Mouse (Mus musculus): Measurements from ENCODE around the gene Rpl6. TPM values are rescaled to one million over a fixed set of nuclear protein-coding genes. Genes with fewer than 3 reads are reported as not detected.

Rpl6 gene
- polyA plus RNA-seq (2014; fragmentation: Illumina TruSeq; extraction: RNeasy Lipid Tissue Mini Kit (QIAGEN cat#74804); ENCODE audit: low read depth, low replicate concordance), result 927 TPM

GRCm38 (mm10) chr5:121204132-121205089, at the start of gene Rpl6:
Rpl6 (plus strand) TSS chr5:121204481.

GRCm38 (mm10) chr5:121190836-121191583, 13.3 kb upstream of the Rpl6 start, which contains the start of gene Ptpn11:
Ptpn11 (minus strand) TSS chr5:121191397.

GRCm38 (mm10) chr5:121219980-121220731, 15.9 kb downstream of the Rpl6 start, which contains the start of gene Hectd4:
Hectd4 (plus strand) TSS chr5:121220219.

Other genes with a start within 250 kb of the Rpl6 start
- gene Rph3a, start 194.4 kb upstream of the Rpl6 start, polyA plus RNA-seq (2014; fragmentation: Illumina TruSeq; extraction: RNeasy Lipid Tissue Mini Kit (QIAGEN cat#74804); ENCODE audit: low read depth, low replicate concordance), result not detected
- 65.4 TPM for gene Ptpn11, start 13.1 kb upstream of the Rpl6 start, polyA plus RNA-seq (2014; fragmentation: Illumina TruSeq; extraction: RNeasy Lipid Tissue Mini Kit (QIAGEN cat#74804); ENCODE audit: low read depth, low replicate concordance)
- 9.4 TPM for gene Hectd4, start 15.7 kb downstream of the Rpl6 start, polyA plus RNA-seq (2014; fragmentation: Illumina TruSeq; extraction: RNeasy Lipid Tissue Mini Kit (QIAGEN cat#74804); ENCODE audit: low read depth, low replicate concordance)
- 79.0 TPM for gene Trafd1, start 181.2 kb downstream of the Rpl6 start, polyA plus RNA-seq (2014; fragmentation: Illumina TruSeq; extraction: RNeasy Lipid Tissue Mini Kit (QIAGEN cat#74804); ENCODE audit: low read depth, low replicate concordance)
- 10.2 TPM for gene Naa25, start 193.5 kb downstream of the Rpl6 start, polyA plus RNA-seq (2014; fragmentation: Illumina TruSeq; extraction: RNeasy Lipid Tissue Mini Kit (QIAGEN cat#74804); ENCODE audit: low read depth, low replicate concordance)
- gene Tmem116, start 247.4 kb downstream of the Rpl6 start, polyA plus RNA-seq (2014; fragmentation: Illumina TruSeq; extraction: RNeasy Lipid Tissue Mini Kit (QIAGEN cat#74804); ENCODE audit: low read depth, low replicate concordance), result 4.9 TPM
- 212 TPM for gene Erp29, start 248.0 kb downstream of the Rpl6 start, polyA plus RNA-seq (2014; fragmentation: Illumina TruSeq; extraction: RNeasy Lipid Tissue Mini Kit (QIAGEN cat#74804); ENCODE audit: low read depth, low replicate concordance)

Data from adipose tissue, adult 10 weeks (tissue).